Mouse (Mus musculus): Measurements from ENCODE around the gene Zdhhc22. TPM values are rescaled to one million over a fixed set of nuclear protein-coding genes. Genes with fewer than 3 reads are reported as not detected.

The Zdhhc22 gene
- polyA plus RNA-seq, 1 experiment, result not detected

DNA sequence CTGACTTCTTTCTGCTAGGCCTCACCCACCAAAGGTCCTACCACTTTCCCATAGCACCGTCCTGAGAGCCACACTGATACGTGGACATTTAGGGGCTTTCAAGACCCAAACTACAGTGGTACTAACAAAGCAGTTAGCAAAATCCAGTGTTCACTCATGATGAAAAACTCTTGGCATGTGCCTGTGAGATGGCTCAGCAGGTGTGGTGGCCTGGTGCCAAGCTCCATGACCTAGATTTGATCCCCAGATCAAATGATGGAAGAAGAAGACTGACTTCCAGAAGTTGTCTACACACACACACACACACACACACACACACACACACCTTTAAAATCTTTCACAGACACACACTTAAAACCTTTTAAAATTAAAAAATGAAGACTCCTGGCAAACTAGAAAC is 28.5 kb upstream of the Zdhhc22 start:
- no peak overlapping the region for H3K4me3 ChIP-seq (ENCODE audit: low read depth, low read length)
- H3K9ac ChIP-seq (ENCODE audit: low read depth, poor library complexity, severe bottlenecking), result no peak overlapping the region
- no peak for TF ChIP-seq POLR2A (IDR thresholded peaks at IDR 0.05; ENCODE audit: insufficient read depth, low read length)
- TF ChIP-seq EP300 (IDR thresholded peaks at IDR 0.05; ENCODE audit: insufficient read depth, low read depth, low read length), result no peak
- TF ChIP-seq CTCF (IDR thresholded peaks at IDR 0.05; ENCODE audit: low read depth, low read length), result no peak
- no peaks in the 10 kb centered on the region for H3K4me1 ChIP-seq (ENCODE audit: control insufficient read depth, insufficient read depth, low read length)
- H3K9me3 ChIP-seq (replicated peaks; ENCODE audit: control insufficient read depth, insufficient read depth, low read length, poor library complexity, severe bottlenecking), result no peaks in the 10 kb centered on the region
- H3K27ac ChIP-seq (ENCODE audit: insufficient read depth, low read length), result no peak overlapping the region
- H3K27me3 ChIP-seq (ENCODE audit: control insufficient read depth, insufficient read depth, low read length, poor library complexity, severe bottlenecking), result no peaks in the 10 kb centered on the region
- H3K36me3 ChIP-seq (ENCODE audit: control insufficient read depth, insufficient read depth, low read length, poor library complexity, severe bottlenecking), result no peaks in the 10 kb centered on the region

DNA sequence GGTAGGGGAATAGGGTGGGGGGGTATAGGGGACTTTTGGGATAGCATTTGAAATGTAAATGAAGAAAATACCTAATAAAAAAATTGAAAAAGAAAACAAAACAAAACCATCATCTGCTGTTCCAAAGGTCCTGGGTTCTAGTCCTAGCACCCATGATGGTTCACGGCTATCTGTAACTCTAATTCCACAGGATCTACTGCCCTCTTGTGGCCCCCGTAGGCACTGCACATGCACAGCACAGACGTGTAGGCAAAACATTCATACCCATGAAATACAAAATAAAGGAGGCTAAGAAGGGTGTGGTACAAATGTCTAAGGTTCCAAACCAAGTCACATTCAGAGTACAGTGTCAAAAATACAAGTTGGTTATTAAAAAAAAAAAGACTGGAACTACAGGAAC is 26.8 kb upstream of the Zdhhc22 start:
- peak; percentile 85 for TF ChIP-seq CTCF (IDR thresholded peaks at IDR 0.05; ENCODE audit: low read depth, low read length)
- no peak for TF ChIP-seq POLR2A (IDR thresholded peaks at IDR 0.05; ENCODE audit: insufficient read depth, low read length)
- no peak for TF ChIP-seq EP300 (IDR thresholded peaks at IDR 0.05; ENCODE audit: insufficient read depth, low read depth, low read length)
- Histone ChIP-seq H3K4me3 (ENCODE audit: low read depth, low read length) (no peak overlapping the region), H3K9me3 (replicated peaks; ENCODE audit: control insufficient read depth, insufficient read depth, low read length, poor library complexity, severe bottlenecking) (no peaks in the 10 kb centered on the region), H3K9ac (ENCODE audit: low read depth, poor library complexity, severe bottlenecking) (no peak overlapping the region), H3K36me3 (ENCODE audit: control insufficient read depth, insufficient read depth, low read length, poor library complexity, severe bottlenecking) (no peaks in the 10 kb centered on the region), H3K27ac (ENCODE audit: insufficient read depth, low read length) (no peak overlapping the region), H3K27me3 (ENCODE audit: control insufficient read depth, insufficient read depth, low read length, poor library complexity, severe bottlenecking) (no peaks in the 10 kb centered on the region), H3K4me1 (ENCODE audit: control insufficient read depth, insufficient read depth, low read length) (no peaks in the 10 kb centered on the region)

DNA sequence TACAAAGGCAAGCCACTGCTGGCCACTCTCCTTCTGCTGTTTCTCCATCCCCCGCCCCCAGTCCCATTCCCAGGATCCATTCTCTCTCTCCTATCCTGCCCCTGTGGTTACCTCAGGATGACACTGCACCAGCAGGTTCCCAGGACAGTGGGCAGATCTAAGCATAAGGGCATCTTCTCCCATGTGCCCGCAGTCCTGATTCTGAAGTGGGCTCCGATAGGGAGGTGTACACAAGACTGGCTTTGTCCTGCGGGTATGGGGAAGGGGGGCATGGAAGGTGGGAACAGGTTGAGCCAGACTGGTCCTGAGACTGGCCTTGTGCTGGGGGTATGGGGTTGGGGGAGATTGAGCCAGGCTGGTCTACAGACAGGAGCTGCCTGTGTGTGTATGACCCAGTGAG is 14.4 kb upstream of the Zdhhc22 start:
- no peak overlapping the region for H3K27ac ChIP-seq (ENCODE audit: insufficient read depth, low read length)
- H3K27me3 ChIP-seq (ENCODE audit: control insufficient read depth, insufficient read depth, low read length, poor library complexity, severe bottlenecking), result no peaks in the 10 kb centered on the region
- H3K9ac ChIP-seq (ENCODE audit: low read depth, poor library complexity, severe bottlenecking), result no peak overlapping the region
- H3K4me1 ChIP-seq (ENCODE audit: control insufficient read depth, insufficient read depth, low read length), result peaks cover 3% of the 10 kb centered on the region
- H3K36me3 ChIP-seq (ENCODE audit: control insufficient read depth, insufficient read depth, low read length, poor library complexity, severe bottlenecking), result no peaks in the 10 kb centered on the region
- H3K9me3 ChIP-seq (replicated peaks; ENCODE audit: control insufficient read depth, insufficient read depth, low read length, poor library complexity, severe bottlenecking), result 0 out of 2 replicates have a peak, but pooled peaks cover 4% of the 10 kb centered on the region
- TF ChIP-seq EP300 (IDR thresholded peaks at IDR 0.05; ENCODE audit: insufficient read depth, low read depth, low read length) (no peak), CTCF (IDR thresholded peaks at IDR 0.05; ENCODE audit: low read depth, low read length) (no peak), POLR2A (IDR thresholded peaks at IDR 0.05; ENCODE audit: insufficient read depth, low read length) (no peak)
- H3K4me3 ChIP-seq (ENCODE audit: low read depth, low read length), result no peak overlapping the region

DNA sequence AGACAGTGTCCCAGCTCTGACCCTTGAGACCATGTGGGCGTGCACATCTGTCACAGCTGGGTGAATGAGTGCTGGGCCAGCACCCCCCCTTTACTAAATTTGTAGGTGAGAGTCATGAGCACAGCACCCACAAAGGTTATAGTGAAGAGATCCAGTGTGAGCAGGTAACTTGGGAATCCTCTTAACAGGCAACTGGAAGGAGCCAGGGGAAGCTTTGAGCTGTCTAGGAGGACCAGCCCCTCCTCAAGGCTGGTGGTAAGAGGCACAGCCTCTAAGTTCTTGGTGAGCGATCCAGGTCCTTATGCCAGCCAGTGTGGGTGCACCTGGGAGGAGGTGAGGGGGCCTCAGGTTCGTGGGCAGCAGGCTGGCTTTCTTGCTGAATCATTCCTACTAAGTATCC is 13.4 kb upstream of the Zdhhc22 start:
- no peaks in the 10 kb centered on the region for H3K36me3 ChIP-seq (ENCODE audit: control insufficient read depth, insufficient read depth, low read length, poor library complexity, severe bottlenecking)
- 0 out of 2 replicates have a peak, but pooled peaks cover 4% of the 10 kb centered on the region for H3K9me3 ChIP-seq (replicated peaks; ENCODE audit: control insufficient read depth, insufficient read depth, low read length, poor library complexity, severe bottlenecking)
- H3K4me1 ChIP-seq (ENCODE audit: control insufficient read depth, insufficient read depth, low read length), result peaks cover 3% of the 10 kb centered on the region
- TF ChIP-seq EP300 (IDR thresholded peaks at IDR 0.05; ENCODE audit: insufficient read depth, low read depth, low read length) (no peak), CTCF (IDR thresholded peaks at IDR 0.05; ENCODE audit: low read depth, low read length) (no peak), POLR2A (IDR thresholded peaks at IDR 0.05; ENCODE audit: insufficient read depth, low read length) (no peak)
- H3K27me3 ChIP-seq (ENCODE audit: control insufficient read depth, insufficient read depth, low read length, poor library complexity, severe bottlenecking), result no peaks in the 10 kb centered on the region
- no peak overlapping the region for H3K9ac ChIP-seq (ENCODE audit: low read depth, poor library complexity, severe bottlenecking)
- no peak overlapping the region for H3K27ac ChIP-seq (ENCODE audit: insufficient read depth, low read length)
- H3K4me3 ChIP-seq (ENCODE audit: low read depth, low read length), result no peak overlapping the region

DNA sequence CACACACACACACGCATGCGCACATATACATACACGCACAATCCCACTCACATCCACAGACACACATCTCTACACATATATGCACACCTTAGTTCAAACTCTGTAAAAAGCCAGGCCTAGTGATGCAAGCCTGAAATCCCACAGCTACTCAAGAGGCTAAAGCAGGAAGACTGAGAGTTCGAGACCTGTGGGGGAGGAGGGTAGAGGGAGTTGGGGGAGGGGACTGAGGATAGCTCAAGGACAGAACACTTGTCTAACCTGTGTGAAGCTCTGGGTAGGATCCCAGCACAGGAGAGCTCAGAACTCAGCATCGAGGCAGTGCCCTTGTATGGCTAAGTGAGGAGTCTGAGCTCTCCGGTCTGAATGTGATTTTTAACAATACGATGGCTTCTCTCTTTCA is 12.6 kb upstream of the Zdhhc22 start:
- no peaks in the 10 kb centered on the region for H3K27me3 ChIP-seq (ENCODE audit: control insufficient read depth, insufficient read depth, low read length, poor library complexity, severe bottlenecking)
- no peak overlapping the region for H3K27ac ChIP-seq (ENCODE audit: insufficient read depth, low read length)
- H3K4me1 ChIP-seq (ENCODE audit: control insufficient read depth, insufficient read depth, low read length), result peaks cover 3% of the 10 kb centered on the region
- H3K9ac ChIP-seq (ENCODE audit: low read depth, poor library complexity, severe bottlenecking), result no peak overlapping the region
- 0 out of 2 replicates have a peak, but pooled peaks cover 4% of the 10 kb centered on the region for H3K9me3 ChIP-seq (replicated peaks; ENCODE audit: control insufficient read depth, insufficient read depth, low read length, poor library complexity, severe bottlenecking)
- H3K36me3 ChIP-seq (ENCODE audit: control insufficient read depth, insufficient read depth, low read length, poor library complexity, severe bottlenecking), result no peaks in the 10 kb centered on the region
- H3K4me3 ChIP-seq (ENCODE audit: low read depth, low read length), result no peak overlapping the region
- TF ChIP-seq EP300 (IDR thresholded peaks at IDR 0.05; ENCODE audit: insufficient read depth, low read depth, low read length), result no peak
- no peak for TF ChIP-seq CTCF (IDR thresholded peaks at IDR 0.05; ENCODE audit: low read depth, low read length)
- no peak for TF ChIP-seq POLR2A (IDR thresholded peaks at IDR 0.05; ENCODE audit: insufficient read depth, low read length)

DNA sequence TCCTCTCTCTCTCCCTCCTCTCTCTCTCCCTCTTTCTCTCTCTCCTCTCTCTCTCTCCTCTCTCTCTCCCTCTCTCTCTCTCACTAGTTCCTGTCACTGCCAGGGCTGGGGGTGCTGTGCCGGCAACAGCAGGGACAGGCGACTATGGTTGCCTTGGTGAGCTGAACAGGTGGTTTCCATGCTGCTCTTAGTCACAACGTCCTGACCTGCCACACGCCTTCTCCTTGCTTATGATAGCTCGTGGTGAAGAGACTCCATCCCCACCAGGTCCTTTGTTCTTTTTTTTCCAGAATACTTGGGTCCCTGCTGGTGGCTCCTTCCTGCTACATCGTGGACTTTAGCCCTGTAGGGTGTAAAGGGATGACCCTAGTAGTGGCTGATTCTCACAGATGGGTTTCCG is 12.0 kb upstream of the Zdhhc22 start:
- H3K27me3 ChIP-seq (ENCODE audit: control insufficient read depth, insufficient read depth, low read length, poor library complexity, severe bottlenecking), result no peaks in the 10 kb centered on the region
- H3K27ac ChIP-seq (ENCODE audit: insufficient read depth, low read length), result no peak overlapping the region
- H3K4me3 ChIP-seq (ENCODE audit: low read depth, low read length), result no peak overlapping the region
- H3K9ac ChIP-seq (ENCODE audit: low read depth, poor library complexity, severe bottlenecking), result no peak overlapping the region
- no peaks in the 10 kb centered on the region for H3K36me3 ChIP-seq (ENCODE audit: control insufficient read depth, insufficient read depth, low read length, poor library complexity, severe bottlenecking)
- H3K4me1 ChIP-seq (ENCODE audit: control insufficient read depth, insufficient read depth, low read length), result peaks cover 3% of the 10 kb centered on the region
- 0 out of 2 replicates have a peak, but pooled peaks cover 4% of the 10 kb centered on the region for H3K9me3 ChIP-seq (replicated peaks; ENCODE audit: control insufficient read depth, insufficient read depth, low read length, poor library complexity, severe bottlenecking)
- TF ChIP-seq POLR2A (IDR thresholded peaks at IDR 0.05; ENCODE audit: insufficient read depth, low read length) (no peak), CTCF (IDR thresholded peaks at IDR 0.05; ENCODE audit: low read depth, low read length) (no peak), EP300 (IDR thresholded peaks at IDR 0.05; ENCODE audit: insufficient read depth, low read depth, low read length) (no peak)
